Mouse (Mus musculus) MEL (cell line): ENCODE results near the gene Sertm1. TPM values are rescaled to one million over a fixed set of nuclear protein-coding genes. Genes with fewer than 3 reads are reported as not detected.

ENCODE experiments used
- DNase-seq: peaks from one replicate; pipeline ENCODE4 v3.0.0; 2011; ENCODE audit warnings: low read depth, low spot score
- H3K27ac ChIP-seq: 2 replicates; pipeline ENCODE4 v1.5.1; 2012; ENCODE audit warnings: low read depth, mild to moderate bottlenecking, control low read depth, low read length, moderate library complexity; ENCODE audit not compliant: control insufficient read depth
- H3K27me3 ChIP-seq, 2 experiments: fragments of 150-350 bp in 1 of 2; sonication (generic) in 1 of 2; 2 replicates each; pipeline ENCODE4 v1.6.1; 2012; ENCODE audit warnings: low read length in 2 of 2, mild to moderate bottlenecking in 2 of 2, improper control_type of control experiment in 1 of 2, moderate library complexity in 1 of 2; ENCODE audit not compliant: insufficient read depth in 2 of 2, control insufficient read depth in 1 of 2
- H3K36me3 ChIP-seq, 2 experiments: 2 replicates each; pipeline ENCODE4 v1.6.1; 2012 to 2014; ENCODE audit warnings: low read length in 2 of 2, improper control_type of control experiment in 1 of 2, inconsistent platforms in 1 of 2, mild to moderate bottlenecking in 1 of 2; ENCODE audit not compliant: insufficient read depth in 2 of 2, control insufficient read depth in 1 of 2
- H3K4me1 ChIP-seq, 2 experiments: fragments of 150-350 bp in 1 of 2; sonication (generic) in 1 of 2; 2 replicates each; pipeline ENCODE4 v1.6.1; 2012; ENCODE audit warnings: low read length in 2 of 2, improper control_type of control experiment in 1 of 2, mild to moderate bottlenecking in 1 of 2; ENCODE audit not compliant: insufficient read depth in 2 of 2, control insufficient read depth in 1 of 2
- H3K4me3 ChIP-seq, 2 experiments: fragments of 150-350 bp in 1 of 2; sonication (generic) in 1 of 2; 2 replicates each; pipeline ENCODE4 v1.5.1; 2012; ENCODE audit warnings: low read depth in 2 of 2, low read length in 2 of 2, mild to moderate bottlenecking in 2 of 2, moderate library complexity in 2 of 2, control low read depth in 1 of 2, improper control_type of control experiment in 1 of 2; ENCODE audit not compliant: control insufficient read depth in 1 of 2, insufficient read depth in 1 of 2
- H3K79me2 ChIP-seq: 2 replicates; pipeline ENCODE4 v1.6.1; 2012; ENCODE audit warnings: mild to moderate bottlenecking, low read length, moderate library complexity; ENCODE audit not compliant: control insufficient read depth, poor library complexity, insufficient read depth
- H3K9ac ChIP-seq: 2 replicates; pipeline ENCODE4 v1.6.1; 2012; ENCODE audit warnings: low read depth, mild to moderate bottlenecking, control low read depth, low read length, moderate library complexity; ENCODE audit not compliant: control insufficient read depth, poor library complexity, severe bottlenecking
- H3K9me3 ChIP-seq: fragments of 150-350 bp; sonication (generic); replicated peaks from 2 replicates; pipeline ENCODE4 v1.6.1; 2012; ENCODE audit warnings: mild to moderate bottlenecking, low read length, improper control_type of control experiment, moderate library complexity; ENCODE audit not compliant: insufficient read depth
- BHLHE40 ChIP-seq: IDR thresholded peaks from 2 replicates; pipeline ENCODE4 v1.6.1; 2012; ENCODE audit warnings: low read depth, mild to moderate bottlenecking, inconsistent platforms, low read length, improper control_type of control experiment, borderline replicate concordance
- CHD1 ChIP-seq: IDR thresholded peaks from 2 replicates; pipeline ENCODE4 v1.6.1; 2012; ENCODE audit warnings: low read depth, mild to moderate bottlenecking, inconsistent platforms, low read length, improper control_type of control experiment
- ELF1 ChIP-seq: IDR thresholded peaks from 2 replicates; pipeline ENCODE4 v1.6.1; 2014; ENCODE audit warnings: low read depth, mild to moderate bottlenecking, inconsistent platforms, low read length, improper control_type of control experiment, moderate library complexity
- GABPA ChIP-seq: IDR thresholded peaks from 2 replicates; pipeline ENCODE4 v1.6.1; 2012; ENCODE audit warnings: low read depth, mild to moderate bottlenecking, inconsistent platforms, low read length, improper control_type of control experiment, moderate library complexity
- GATA1 ChIP-seq: IDR thresholded peaks from 2 replicates; pipeline ENCODE4 v1.6.1; 2011; ENCODE audit warnings: low read depth, low read length, improper control_type of control experiment
- HCFC1 ChIP-seq: IDR thresholded peaks from 2 replicates; pipeline ENCODE4 v1.6.1; 2012; ENCODE audit warnings: low read depth, mild to moderate bottlenecking, inconsistent platforms, low read length, improper control_type of control experiment, moderate library complexity
- MAFK ChIP-seq: IDR thresholded peaks from 2 replicates; pipeline ENCODE4 v1.6.1; 2011; ENCODE audit warnings: low read depth, mild to moderate bottlenecking, low read length, improper control_type of control experiment, borderline replicate concordance
- MAX ChIP-seq: IDR thresholded peaks from 2 replicates; pipeline ENCODE4 v1.6.1; 2011; ENCODE audit warnings: low read length, improper control_type of control experiment
- MAZ ChIP-seq: IDR thresholded peaks from 2 replicates; pipeline ENCODE4 v1.6.1; 2012; ENCODE audit warnings: low read depth, mild to moderate bottlenecking, inconsistent platforms, low read length, improper control_type of control experiment
- MEF2A ChIP-seq: IDR thresholded peaks from 2 replicates; pipeline ENCODE4 v1.6.1; 2014; ENCODE audit warnings: low read depth, mild to moderate bottlenecking, inconsistent platforms, low read length, improper control_type of control experiment; ENCODE audit not compliant: poor library complexity, insufficient replicate concordance, severe bottlenecking; ENCODE audit errors: extremely low read depth
- MXI1 ChIP-seq: IDR thresholded peaks from 2 replicates; pipeline ENCODE4 v1.6.1; 2011; ENCODE audit warnings: mild to moderate bottlenecking, low read depth, low read length, improper control_type of control experiment
- MYC ChIP-seq: IDR thresholded peaks from 2 replicates; pipeline ENCODE4 v1.6.1; 2011; ENCODE audit warnings: low read depth, mild to moderate bottlenecking, low read length, improper control_type of control experiment, moderate library complexity
- NELFE ChIP-seq: IDR thresholded peaks from 2 replicates; pipeline ENCODE4 v1.6.1; 2011; ENCODE audit warnings: low read depth, low read length, improper control_type of control experiment
- NRF1 ChIP-seq: IDR thresholded peaks from 2 replicates; pipeline ENCODE4 v1.6.1; 2014; ENCODE audit warnings: low read depth, mild to moderate bottlenecking, inconsistent platforms, low read length, improper control_type of control experiment, moderate library complexity; ENCODE audit not compliant: poor library complexity, insufficient read depth, severe bottlenecking
- POLR2A ChIP-seq, 2 experiments: IDR thresholded peaks; 2 replicates each; pipeline ENCODE4 v1.6.1; 2011 to 2012; ENCODE audit warnings: low read length in 2 of 2, mild to moderate bottlenecking in 2 of 2, control low read depth in 1 of 2, improper control_type of control experiment in 1 of 2, low read depth in 1 of 2, moderate library complexity in 1 of 2; ENCODE audit not compliant: control insufficient read depth in 1 of 2, insufficient read depth in 1 of 2, poor library complexity in 1 of 2
- POLR2AphosphoS2 ChIP-seq: IDR thresholded peaks from 2 replicates; pipeline ENCODE4 v1.6.1; 2011; ENCODE audit warnings: low read length, improper control_type of control experiment
- RAD21 ChIP-seq: IDR thresholded peaks from 2 replicates; pipeline ENCODE4 v1.6.1; 2011; ENCODE audit warnings: mild to moderate bottlenecking, low read depth, low read length, improper control_type of control experiment
- SIN3A ChIP-seq: IDR thresholded peaks from 2 replicates; pipeline ENCODE4 v1.6.1; 2012; ENCODE audit warnings: low read length, improper control_type of control experiment, inconsistent platforms
- SMC3 ChIP-seq: IDR thresholded peaks from 2 replicates; pipeline ENCODE4 v1.6.1; 2011; ENCODE audit warnings: low read depth, low read length, improper control_type of control experiment
- TAL1 ChIP-seq: IDR thresholded peaks from 2 replicates; pipeline ENCODE4 v1.6.1; 2012; ENCODE audit warnings: mild to moderate bottlenecking, inconsistent platforms, low read length, moderate library complexity, mixed read lengths
- TBP ChIP-seq: IDR thresholded peaks from 2 replicates; pipeline ENCODE4 v1.8.0; 2011; ENCODE audit warnings: low read depth, low read length, improper control_type of control experiment
- TCF12 ChIP-seq: IDR thresholded peaks from 2 replicates; pipeline ENCODE4 v1.6.1; 2014; ENCODE audit warnings: low read depth, mild to moderate bottlenecking, inconsistent platforms, low read length, improper control_type of control experiment, moderate library complexity
- USF2 ChIP-seq, 2 experiments: IDR thresholded peaks; 2 replicates each; pipeline ENCODE4 v1.6.1; 2011 to 2012; ENCODE audit warnings: improper control_type of control experiment in 2 of 2, low read length in 2 of 2, borderline replicate concordance in 1 of 2, inconsistent platforms in 1 of 2, low read depth in 1 of 2, mild to moderate bottlenecking in 1 of 2; ENCODE audit not compliant: insufficient read depth in 1 of 2
- ZKSCAN1 ChIP-seq: IDR thresholded peaks from 2 replicates; pipeline ENCODE4 v1.6.1; 2012; ENCODE audit warnings: low read depth, mild to moderate bottlenecking, inconsistent platforms, low read length, improper control_type of control experiment, moderate library complexity
- ZMIZ1 ChIP-seq: IDR thresholded peaks from 2 replicates; pipeline ENCODE4 v1.6.1; 2012; ENCODE audit warnings: low read depth, mild to moderate bottlenecking, inconsistent platforms, low read length, improper control_type of control experiment, moderate library complexity
- ZNF384 ChIP-seq: IDR thresholded peaks from 2 replicates; pipeline ENCODE4 v1.6.1; 2012; ENCODE audit warnings: low read depth, mild to moderate bottlenecking, inconsistent platforms, low read length, improper control_type of control experiment
- polyA plus RNA-seq, 2 experiments: library from polyadenylated mRNA; stranded (reverse) in 1 of 2; unstranded in 1 of 2; fragments of >175 nt in 1 of 2; fragments of >200 nt in 1 of 2; gene quantifications; 2 replicates each; pipeline versions ENCODE4 v1.2.1 to v1.2.4; 2012; ENCODE audit warnings: low replicate concordance in 2 of 2, low read depth in 1 of 2; ENCODE audit not compliant: insufficient read length in 2 of 2, insufficient read depth in 1 of 2, missing spikeins in 1 of 2
- total RNA-seq: library from RNA; depleted of rRNA; stranded (reverse); fragments of 300-350 nt; gene quantifications from 2 replicates; pipeline ENCODE4 v1.2.3, GENCODE M21; 2012

The Sertm1 gene
- total and polyA plus RNA-seq, 3 experiments = not detected

DNA sequence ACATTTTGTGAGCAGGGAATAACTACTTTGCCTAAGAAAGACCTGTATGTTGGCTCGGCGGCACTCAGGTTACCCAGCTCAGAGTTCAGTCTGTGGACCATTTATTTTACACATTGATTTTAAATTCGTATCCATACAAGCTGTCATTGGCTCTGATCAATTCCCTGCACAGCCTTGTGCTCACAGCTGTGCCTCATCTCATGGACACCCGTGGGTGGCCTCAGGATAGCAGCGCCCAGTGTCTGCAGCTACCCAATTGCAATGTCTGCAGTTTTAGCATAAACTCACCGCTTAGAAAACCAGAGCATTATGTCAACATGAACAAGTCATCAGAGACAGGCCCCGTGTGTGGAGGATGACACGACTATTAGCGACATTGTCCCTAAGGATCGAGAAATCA lies 17.7 kb downstream of the Sertm1 start:
- no peak overlapping the region for H3K4me3 ChIP-seq
- DNase-seq = no peak
- H3K27ac ChIP-seq = no peak overlapping the region
- H3K9me3 ChIP-seq = no peaks in the 10 kb centered on the region
- no peaks in the 10 kb centered on the region for H3K36me3 ChIP-seq
- no peak overlapping the region for H3K9ac ChIP-seq
- no peaks in the 10 kb centered on the region for H3K4me1 ChIP-seq
- no peaks in the 10 kb centered on the region for H3K79me2 ChIP-seq
- no peaks in the 10 kb centered on the region for H3K27me3 ChIP-seq
- TF ChIP-seq TAL1 (no peak), NELFE (no peak), MYC (no peak), RAD21 (no peak), SIN3A (no peak), ZNF384 (no peak), POLR2AphosphoS2 (no peak), MAX (no peak), TCF12 (no peak), ELF1 (no peak), ZMIZ1 (no peak), ZKSCAN1 (no peak), POLR2A (IDR thresholded peaks at IDR 0.05; ENCODE audit: control insufficient read depth in 1 of 2, insufficient read depth in 1 of 2, low read depth in 1 of 2, low read length in 2 of 2, poor library complexity in 1 of 2) (no peak), BHLHE40 (no peak), HCFC1 (no peak), MEF2A (no peak), MAZ (no peak)

DNA sequence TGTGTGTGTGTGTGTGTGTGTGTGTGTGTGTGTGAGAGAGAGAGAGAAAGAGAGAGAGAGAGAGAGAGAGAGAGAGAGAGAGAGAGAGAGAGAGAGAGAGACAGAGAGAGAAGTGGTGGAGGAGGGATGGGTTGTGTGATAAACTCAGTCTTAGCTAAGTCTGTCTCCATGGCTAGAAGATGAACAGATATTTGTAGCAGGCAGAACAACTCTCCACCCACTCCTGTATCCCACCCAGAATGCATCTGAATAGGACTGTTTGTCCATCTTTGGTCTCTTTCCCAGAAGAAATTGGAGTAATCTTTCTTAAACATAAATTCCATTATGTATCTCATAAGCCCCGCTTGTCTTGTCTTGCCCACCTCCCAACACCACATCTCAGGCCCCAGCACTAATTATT lies 20.8 kb downstream of the Sertm1 start:
- no peaks in the 10 kb centered on the region for H3K9me3 ChIP-seq
- H3K4me1 ChIP-seq = no peaks in the 10 kb centered on the region
- DNase-seq = no peak
- no peaks in the 10 kb centered on the region for H3K36me3 ChIP-seq
- no peaks in the 10 kb centered on the region for H3K27me3 ChIP-seq
- TF ChIP-seq MAX (no peak), ZKSCAN1 (no peak), USF2 (IDR thresholded peaks at IDR 0.05; ENCODE audit: borderline replicate concordance in 1 of 2, insufficient read depth in 1 of 2, low read depth in 1 of 2, low read length in 2 of 2) (no peak), POLR2A (IDR thresholded peaks at IDR 0.05; ENCODE audit: control insufficient read depth in 1 of 2, insufficient read depth in 1 of 2, low read depth in 1 of 2, low read length in 2 of 2, poor library complexity in 1 of 2) (no peak), RAD21 (no peak), MXI1 (no peak), HCFC1 (no peak), ZMIZ1 (no peak), SIN3A (no peak), SMC3 (no peak), GABPA (no peak), GATA1 (no peak), TBP (no peak), CHD1 (no peak), MEF2A (no peak), MAFK (no peak), NRF1 (no peak), ELF1 (no peak), BHLHE40 (no peak)
- H3K79me2 ChIP-seq = no peaks in the 10 kb centered on the region
- no peak overlapping the region for H3K9ac ChIP-seq
- H3K27ac ChIP-seq = no peak overlapping the region
- H3K4me3 ChIP-seq = no peak overlapping the region
